Mouse (Mus musculus): Measurements from ENCODE around the gene Polr2m.

The Polr2m gene

GRCm38 (mm10) chr9:71466111-71466510 is 19.6 kb downstream of the Polr2m start:
- DNase-seq, result peak; percentile 35

GRCm38 (mm10) chr9:71463072-71463667 is 22.6 kb downstream of the Polr2m start:
- DNase-seq, result no peak

- no peak for DNase-seq
These were observed 29.0 kb downstream of the Polr2m start for GRCm38 (mm10) chr9:71456738-71457137.

DNA sequence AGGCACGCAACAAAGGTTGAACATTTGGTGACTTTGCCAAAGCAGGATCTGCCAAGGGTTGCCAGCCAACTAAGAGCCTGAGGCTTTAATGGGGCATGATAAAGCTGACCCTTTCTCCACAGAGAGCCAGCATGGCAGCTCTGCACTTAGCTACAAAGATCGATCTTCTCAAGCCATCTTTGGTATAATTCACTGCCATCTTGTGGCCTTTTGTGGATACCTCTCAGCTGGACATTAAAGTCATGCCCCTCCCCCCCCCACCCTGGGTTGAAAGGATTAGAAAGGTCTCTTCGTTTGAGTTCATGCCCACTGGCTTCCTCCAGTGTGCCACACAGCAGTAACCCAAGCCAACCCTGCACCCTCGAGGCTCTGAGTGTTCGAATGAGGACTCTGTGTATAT is 31.8 kb downstream of the Polr2m start:
- DNase-seq, result no peak

DNA sequence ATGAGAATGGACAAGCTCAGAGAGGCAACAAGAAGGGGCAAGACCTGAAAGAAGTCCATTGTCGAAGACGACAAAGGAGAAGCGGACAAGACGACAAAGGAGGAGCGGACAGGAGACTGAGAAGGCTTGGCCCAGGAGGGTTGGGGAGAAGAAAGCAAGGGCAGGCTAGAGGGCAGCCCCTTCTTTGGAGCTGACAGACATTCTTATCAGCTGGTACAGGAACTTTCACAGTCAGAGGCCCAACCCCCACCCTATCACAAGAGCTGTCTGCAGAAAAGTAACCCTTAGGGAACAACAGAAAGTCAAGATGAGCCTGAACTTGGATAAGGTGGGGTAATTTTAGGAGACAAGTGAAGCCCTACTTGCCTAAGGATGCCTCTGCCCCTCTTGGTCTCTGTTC is 32.4 kb downstream of the Polr2m start:
- DNase-seq, result no peak

DNA sequence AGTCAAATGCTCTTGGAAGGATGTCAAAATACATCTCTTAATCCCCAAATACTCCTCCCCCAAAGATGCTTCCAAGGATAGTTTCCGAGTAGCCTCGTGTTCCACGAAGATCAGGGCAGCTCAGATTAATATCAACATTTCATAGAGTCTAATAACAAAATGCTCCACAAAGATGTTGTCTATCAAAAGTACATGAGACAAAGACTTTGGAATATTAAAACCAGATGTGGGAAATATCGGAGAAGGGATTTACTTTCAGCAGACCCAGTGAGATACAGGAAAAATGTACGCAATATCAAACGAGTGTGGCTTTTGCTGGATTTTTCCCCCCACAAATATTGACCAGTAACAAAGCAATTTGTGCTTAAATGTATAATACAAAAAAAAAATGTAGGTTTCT is 35.1 kb downstream of the Polr2m start:
- DNase-seq, result no peak

- peak; percentile 76 for DNase-seq
These were observed 38.2 kb downstream of the Polr2m start for GRCm38 (mm10) chr9:71447573-71447972.

- DNase-seq, result no peak
These were observed 40.4 kb downstream of the Polr2m start for GRCm38 (mm10) chr9:71445308-71445707.

GRCm38 (mm10) chr9:71438146-71438545 is 47.6 kb downstream of the Polr2m start:
- no peak for DNase-seq
